Mouse (Mus musculus) embryonic stem cell, embryonic (primary cell): ENCODE measurements around the gene Chst11.

Source experiments
- CTCF ChIA-PET, 4 experiments: fragments of 300-600 bp in 2 of 4; fragments of 350-600 bp in 2 of 4; sonication (Branson Sonifier 250); formaldehyde crosslinking; loops; one replicate each; lab custom pipeline; 2022; ENCODE audit warnings: inconsistent platforms in 2 of 4; lab: Charles Lee
- POLR2A ChIA-PET, 4 experiments: fragments of 300-600 bp in 2 of 4; fragments of 350-600 bp in 2 of 4; sonication (Branson Sonifier 250); formaldehyde crosslinking; loops; one replicate each; lab custom pipeline; 2022; ENCODE audit warnings: antibody characterized with exemption in 4 of 4, inconsistent platforms in 1 of 4; lab: Charles Lee

The Chst11 gene

GRCm38 (mm10) chr10:83016779-83017178 is 31.5 kb downstream of the Chst11 start:
- ChIA-PET POLR2A (interaction anchor here in 2 of 4 experiments (1.1 to 18.1 kb wide), 6 partner anchors 10 to 158 kb away, joined by 3 to 466 read pairs (median 12); partner anchors contain the start of gene Chst11 (in 2 of the 2)), CTCF (no interaction called here)

GRCm38 (mm10) chr10:83017760-83018498 is 32.6 kb downstream of the Chst11 start:
- CTCF ChIA-PET, result no interaction called here

GRCm38 (mm10) chr10:83018521-83018920 is 33.2 kb downstream of the Chst11 start:
- ChIA-PET POLR2A (interaction anchor here in 2 of 4 experiments (1.1 to 18.1 kb wide), 5 partner anchors 10 to 160 kb away, joined by 3 to 466 read pairs (median 19); partner anchors contain the start of gene Chst11 (in 1 of the 2)), CTCF (no interaction called here)

More at GRCm38 (mm10) chr10:83017760-83018498, 32.6 kb downstream of the Chst11 start:
- POLR2A ChIA-PET, result interaction anchor here in 2 of 4 experiments (1.1 to 18.1 kb wide), 7 partner anchors 9 to 159 kb away, joined by 3 to 466 read pairs (median 13); partner anchors contain the start of gene Chst11 (in 1 of the 2)

- ChIA-PET POLR2A (interaction anchor here in 3 of 4 experiments (0.7 to 18.1 kb wide), 34 partner anchors 8 to 892 kb away, joined by 3 to 466 read pairs (median 4); partner anchors contain the start of genes AU041133 (in 1 of the 3), Chst11 (in 1 of the 3) and D10Wsu102e (in 1 of the 3)), CTCF (interaction anchor here in 1 of 4 experiments (0.7 kb wide), 1 partner anchor 55 kb away, joined by 3 read pairs; no protein-coding TSS in a partner anchor)
Measured at GRCm38 (mm10) chr10:83019497-83020270, 34.4 kb downstream of the Chst11 start.

- CTCF ChIA-PET, result no interaction called here
- POLR2A ChIA-PET, result interaction anchor here in 2 of 4 experiments (1.1 to 18.1 kb wide), 5 partner anchors 7 to 41 kb away, joined by 3 to 466 read pairs (median 11); no protein-coding TSS in a partner anchor
Measured at GRCm38 (mm10) chr10:83022616-83023015, 37.3 kb downstream of the Chst11 start.

GRCm38 (mm10) chr10:83026174-83026573 is 40.9 kb downstream of the Chst11 start:
- CTCF ChIA-PET, result no interaction called here
- POLR2A ChIA-PET, result interaction anchor here in 1 of 4 experiments (17.8 kb wide), 1 partner anchor 9 kb away, joined by 466 read pairs; no protein-coding TSS in a partner anchor

GRCm38 (mm10) chr10:83027673-83028072 is 42.4 kb downstream of the Chst11 start:
- ChIA-PET CTCF (no interaction called here), POLR2A (interaction anchor here in 2 of 4 experiments (1.3 to 17.8 kb wide), 3 partner anchors 7 to 11 kb away, joined by 4 to 466 read pairs (median 257); no protein-coding TSS in a partner anchor)

GRCm38 (mm10) chr10:83030103-83030661 is 44.9 kb downstream of the Chst11 start:
- ChIA-PET POLR2A (interaction anchor here in 2 of 4 experiments (1.2 to 14.1 kb wide), 5 partner anchors 10 to 171 kb away, joined by 4 to 466 read pairs (median 17); partner anchors contain the start of gene Chst11 (in 1 of the 2)), CTCF (no interaction called here)

GRCm38 (mm10) chr10:83030928-83031327 is 45.6 kb downstream of the Chst11 start:
- ChIA-PET POLR2A (interaction anchor here in 2 of 4 experiments (1.0 to 14.1 kb wide), 7 partner anchors 11 to 172 kb away, joined by 3 to 466 read pairs (median 4); partner anchors contain the start of gene Chst11 (in 1 of the 2)), CTCF (interaction anchor here in 1 of 4 experiments (0.5 kb wide), 1 partner anchor 218 kb away, joined by 4 read pairs; no protein-coding TSS in a partner anchor)

GRCm38 (mm10) chr10:83031561-83031960 is 46.3 kb downstream of the Chst11 start:
- ChIA-PET CTCF (interaction anchor here in 1 of 4 experiments (0.5 kb wide), 1 partner anchor 217 kb away, joined by 4 read pairs; no protein-coding TSS in a partner anchor), POLR2A (interaction anchor here in 2 of 4 experiments (1.0 to 14.1 kb wide), 7 partner anchors 11 to 46 kb away, joined by 3 to 466 read pairs (median 6); partner anchors contain the start of gene Chst11 (in 1 of the 2))

GRCm38 (mm10) chr10:83032559-83032958 is 47.3 kb downstream of the Chst11 start:
- ChIA-PET CTCF (no interaction called here), POLR2A (interaction anchor here in 2 of 4 experiments (1.8 to 14.1 kb wide), 5 partner anchors 10 to 45 kb away, joined by 4 to 466 read pairs (median 17); no protein-coding TSS in a partner anchor)

GRCm38 (mm10) chr10:83036340-83037045 is 51.2 kb downstream of the Chst11 start:
- ChIA-PET POLR2A (interaction anchor here in 3 of 4 experiments (0.6 to 14.1 kb wide), 79 partner anchors 8 to 413 kb away, joined by 3 to 466 read pairs (median 5); partner anchors contain the start of genes Chst11 (in 2 of the 3), 1190007I07Rik (in 1 of the 3), D10Wsu102e (in 1 of the 3) and Eid3 (in 1 of the 3)), CTCF (interaction anchor here in 2 of 4 experiments (0.5 to 1.4 kb wide), 5 partner anchors 12 to 326 kb away, joined by 3 to 5 read pairs (median 3); no protein-coding TSS in a partner anchor)

- ChIA-PET CTCF (no interaction called here), POLR2A (interaction anchor here in 2 of 4 experiments (0.8 to 14.1 kb wide), 36 partner anchors 9 to 308 kb away, joined by 3 to 466 read pairs (median 8); partner anchors contain the start of gene Chst11 (in 2 of the 2))
Measured at GRCm38 (mm10) chr10:83038166-83038565, 52.9 kb downstream of the Chst11 start.

- ChIA-PET CTCF (no interaction called here), POLR2A (interaction anchor here in 2 of 4 experiments (0.7 to 14.1 kb wide), 11 partner anchors 7 to 181 kb away, joined by 3 to 466 read pairs (median 25); partner anchors contain the start of gene Chst11 (in 2 of the 2))
Measured at GRCm38 (mm10) chr10:83039414-83039813, 54.1 kb downstream of the Chst11 start.

GRCm38 (mm10) chr10:83041875-83042274 is 56.6 kb downstream of the Chst11 start:
- POLR2A ChIA-PET, result interaction anchor here in 1 of 4 experiments (2.9 to 13.8 kb wide), 2 partner anchors 10 to 22 kb away, joined by 17 to 466 read pairs; no protein-coding TSS in a partner anchor
- CTCF ChIA-PET, result no interaction called here
